Mouse (Mus musculus): ENCODE measurements around the gene Vmn1r29. TPM values are rescaled to one million over a fixed set of nuclear protein-coding genes. Genes with fewer than 3 reads are reported as not detected.
"Not testable (repeated sequence)": the region's sequence is repeated elsewhere in the genome, so short reads cannot be mapped to it uniquely, and the experiment has no call there.

The Vmn1r29 gene
- not detected in 2 replicates for total RNA-seq (2021)
- long read RNA-seq: 0 reads

DNA sequence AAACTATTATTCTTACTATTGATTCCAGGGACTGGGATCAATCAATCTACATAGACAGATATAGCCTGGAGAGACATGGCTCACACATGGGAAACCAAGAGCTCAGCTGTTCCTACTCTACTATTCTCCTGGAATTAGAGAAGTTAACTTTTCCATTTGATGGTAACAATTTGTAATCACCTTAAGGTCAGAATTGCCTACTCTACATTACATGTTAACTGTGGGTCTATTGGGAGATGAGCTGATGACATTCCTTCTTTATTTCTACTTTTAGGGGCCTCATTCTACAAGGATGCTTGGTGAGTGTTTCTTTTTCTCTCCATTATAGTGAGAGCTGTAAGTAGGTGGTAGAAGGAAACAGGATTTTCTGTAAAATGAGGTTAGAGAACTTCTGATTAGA is at the start of gene Vmn1r29:
TSS of gene Vmn1r29 (plus strand) at position 301 of the 400 bp plus-strand sequence.
- DNase-seq: no peak

DNA sequence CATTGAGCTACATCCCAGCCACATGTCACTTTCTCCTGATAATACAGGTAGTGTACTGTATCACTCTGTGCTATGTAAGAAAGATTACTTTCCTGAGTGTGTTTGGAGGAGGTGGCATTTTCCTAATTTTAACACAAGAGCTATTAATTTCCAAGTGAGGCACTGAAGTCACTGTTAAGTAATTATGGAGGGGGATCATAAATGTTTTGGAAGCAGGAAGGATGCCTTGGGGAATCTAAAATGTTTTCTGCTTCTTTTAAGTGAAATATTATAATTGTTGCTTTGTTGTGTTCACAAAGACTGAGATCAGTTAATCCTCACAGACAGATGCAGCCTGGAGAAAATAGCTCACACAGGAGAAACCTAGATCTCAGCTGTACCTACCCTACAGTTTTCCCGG is 39.6 kb upstream of the Vmn1r29 start, which contains the start of gene Vmn1r28:
TSS of gene Vmn1r28 (plus strand) at position 301 of the 400 bp plus-strand sequence.
- DNase-seq: no peak

DNA sequence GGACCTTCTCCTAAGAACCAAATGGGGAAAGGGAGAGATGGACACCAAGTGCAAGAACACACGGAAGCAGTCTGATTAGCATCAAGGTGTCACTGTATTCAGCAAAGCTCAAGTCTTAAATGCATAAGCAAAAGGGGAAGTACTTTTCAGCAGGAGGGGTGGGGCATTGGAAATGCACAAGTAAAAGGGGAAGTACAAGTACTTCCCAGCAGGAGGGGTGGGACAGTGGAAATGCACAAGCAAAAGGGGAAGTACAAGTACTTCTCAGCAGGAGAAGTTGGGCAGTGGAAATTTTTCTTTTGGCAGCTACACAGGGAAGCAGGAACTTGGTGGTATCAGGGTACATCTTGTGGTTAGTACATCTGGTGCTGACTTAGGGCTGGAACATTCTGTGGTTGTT is 21.7 kb upstream of the Vmn1r29 start:
- DNase-seq: not testable (repeated sequence)

DNA sequence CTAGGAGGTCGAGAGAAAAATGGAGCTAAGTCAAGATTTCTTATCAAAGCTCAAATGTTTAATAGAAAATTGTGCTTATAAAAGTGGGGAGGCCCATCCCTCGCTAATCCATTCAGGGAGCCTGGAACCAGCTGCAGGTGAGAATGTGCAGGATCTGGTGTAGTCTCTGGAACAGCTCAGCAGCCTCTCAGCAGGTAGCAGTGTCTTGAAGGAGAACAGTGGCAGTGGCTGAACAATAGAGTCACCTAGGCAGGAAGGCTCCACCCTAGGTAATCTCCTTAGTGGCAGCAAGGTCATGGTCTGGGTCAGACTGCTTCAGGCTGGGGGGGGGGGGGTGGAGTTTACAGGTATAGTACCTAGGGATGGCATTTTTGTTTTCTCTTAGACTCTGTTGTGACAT is 9.1 kb upstream of the Vmn1r29 start:
- no peak for DNase-seq

DNA sequence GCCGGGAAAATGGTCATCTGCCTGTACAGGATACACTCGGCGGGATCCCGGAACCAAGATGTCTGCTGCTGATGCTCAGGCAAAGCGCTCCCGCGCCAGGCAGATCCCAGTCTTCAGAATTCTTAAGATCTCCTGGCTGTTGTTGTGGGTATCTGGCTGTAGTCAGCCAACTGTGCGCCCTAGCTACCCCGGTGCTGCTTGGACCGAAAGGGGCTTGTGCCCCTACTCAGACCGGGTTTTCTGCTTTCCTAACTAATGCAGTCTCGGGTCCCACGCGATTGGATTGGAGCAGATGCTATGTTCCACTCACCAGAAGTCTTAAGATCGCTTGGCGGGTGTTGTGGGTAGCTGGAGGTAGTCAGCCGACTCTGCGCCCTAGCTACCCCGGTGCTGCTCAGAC is 2.8 kb upstream of the Vmn1r29 start:
- DNase-seq: not testable (repeated sequence)

DNA sequence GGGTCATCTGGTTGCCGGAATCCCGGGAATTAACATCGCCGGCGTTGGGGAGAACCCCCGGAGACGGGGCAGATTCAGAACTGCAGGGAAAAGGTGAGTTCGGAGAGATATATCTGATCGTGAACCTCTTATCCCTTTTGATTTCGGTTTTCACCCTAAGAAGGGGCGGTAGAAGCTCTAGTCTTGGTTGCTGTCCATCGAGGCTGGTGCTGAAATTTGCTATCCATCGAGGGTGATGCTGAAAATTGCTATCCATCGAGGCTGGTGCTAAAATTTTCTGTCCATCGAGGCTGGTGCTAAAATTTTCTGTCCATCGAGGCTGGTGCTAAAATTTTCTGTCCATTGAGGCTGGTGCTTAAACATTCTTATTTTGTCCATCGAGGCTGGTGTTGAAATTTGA is 29.3 kb downstream of the Vmn1r29 start:
- not testable (repeated sequence) for DNase-seq

Other genes with a start within 250 kb of the Vmn1r29 start
- gene Vmn1r27, start 82.7 kb upstream of the Vmn1r29 start, total RNA-seq (2021): not detected in 2 replicates
- gene Vmn1r28, start 39.5 kb upstream of the Vmn1r29 start, total RNA-seq (2021): not detected in 2 replicates
- gene Vmn1r30, start 141.8 kb downstream of the Vmn1r29 start, total RNA-seq (2021): not detected in 2 replicates
- not detected in 2 replicates for gene Vmn1r31, start 173.8 kb downstream of the Vmn1r29 start, total RNA-seq (2021)

Data from adrenal gland, postnatal 25 days (tissue).